Mouse (Mus musculus) kidney, postnatal 36 days (tissue): Measurements from ENCODE around the gene Trim14.
A peak's percentile ranks its signal among the peaks of the same experiment; 100 is the strongest.

Source experiments
- DNase-seq, 2 experiments: peaks; one replicate each; pipeline ENCODE4 v3.0.0; 2021 to 2022; ENCODE audit warnings: mixed read lengths in 2 of 2

Trim14 gene

GRCm38 (mm10) chr4:46526798-46527557, 9.0 kb downstream of the Trim14 start:
- peak in 1 of 2 experiments; percentile 47 for DNase-seq

GRCm38 (mm10) chr4:46526226-46526625, 9.7 kb downstream of the Trim14 start:
- DNase-seq = no peak

GRCm38 (mm10) chr4:46523324-46523723, 12.6 kb downstream of the Trim14 start:
- DNase-seq = no peak

- DNase-seq = no peak
These were observed 14.5 kb downstream of the Trim14 start for GRCm38 (mm10) chr4:46521457-46521856.

GRCm38 (mm10) chr4:46520491-46520890, 15.4 kb downstream of the Trim14 start:
- no peak for DNase-seq

GRCm38 (mm10) chr4:46507736-46508460, 28.0 kb downstream of the Trim14 start:
- peak; percentile 77 to 92 for DNase-seq

- peak; percentile 97 to 99 for DNase-seq
These were observed 28.9 kb downstream of the Trim14 start for GRCm38 (mm10) chr4:46506801-46507610.

GRCm38 (mm10) chr4:46505361-46506057, 30.4 kb downstream of the Trim14 start:
- DNase-seq = no peak

- no peak for DNase-seq
These were observed 32.1 kb downstream of the Trim14 start for GRCm38 (mm10) chr4:46503881-46504280.

GRCm38 (mm10) chr4:46502606-46503502, 33.1 kb downstream of the Trim14 start:
- no peak for DNase-seq

GRCm38 (mm10) chr4:46498976-46499375, 37.0 kb downstream of the Trim14 start:
- peak; percentile 24 to 73 for DNase-seq

GRCm38 (mm10) chr4:46498511-46498910, 37.4 kb downstream of the Trim14 start:
- peak; percentile 51 to 52 for DNase-seq

- peak; percentile 64 to 86 for DNase-seq
These were observed 38.6 kb downstream of the Trim14 start for GRCm38 (mm10) chr4:46497286-46497892.

GRCm38 (mm10) chr4:46495543-46495942, 40.4 kb downstream of the Trim14 start:
- no peak for DNase-seq

GRCm38 (mm10) chr4:46493071-46493470, 42.9 kb downstream of the Trim14 start:
- no peak for DNase-seq

GRCm38 (mm10) chr4:46489028-46489925, 46.7 kb downstream of the Trim14 start, which contains the start of gene Nans:
Gene Nans (plus strand): TSS chr4:46489248.
- DNase-seq = peak; percentile 96 to 98

- peak; percentile 82 to 87 for DNase-seq
These were observed 48.6 kb downstream of the Trim14 start for GRCm38 (mm10) chr4:46487348-46487747.

- peak; percentile 85 to 89 for DNase-seq
These were observed 50.1 kb downstream of the Trim14 start for GRCm38 (mm10) chr4:46485696-46486417.

GRCm38 (mm10) chr4:46479081-46479480, 56.9 kb downstream of the Trim14 start:
- no peak for DNase-seq
